Mouse (Mus musculus) megakaryocyte progenitor cell, adult 5-6 weeks (primary cell): ENCODE data around the gene Cbfa2t3. TPM values are rescaled to one million over a fixed set of nuclear protein-coding genes. Genes with fewer than 3 reads are reported as not detected.

Experiments used
- ATAC-seq: replicated peaks from 2 replicates; pipeline ENCODE4 v1.8.0; 2016; ENCODE audit warnings: mild to moderate bottlenecking, moderate TSS enrichment, inconsistent platforms; ENCODE audit not compliant: poor library complexity
- total RNA-seq, 2 experiments: library from RNA; stranded (forward) in 1 of 2; stranded (reverse) in 1 of 2; fragments of 157-497, 149-512 nt in 1 of 2; fragments of 200-1000 nt in 1 of 2; gene quantifications; 2 replicates each; pipeline versions ENCODE4 v1.2.3 to v1.2.4; 2015 to 2017

Gene Cbfa2t3
- total RNA-seq, 2 experiments from 2014 or later, result 11.8 to 20.7 TPM

- ATAC-seq, result peak; percentile 17
These were observed 122.9 kb downstream of the Cbfa2t3 start for GRCm38 (mm10) chr8:122575735-122576647.

GRCm38 (mm10) chr8:122575286-122575685 is 123.6 kb downstream of the Cbfa2t3 start:
- ATAC-seq, result no peak

Other genes starting within 250 kb of the Cbfa2t3 start
- gene Snai3, start 238.4 kb downstream of the Cbfa2t3 start, total RNA-seq (2015), result 0.30 TPM in 1 of 2 replicates, not detected in the other
- not detected in 2 replicates for gene Snai3, start 238.4 kb downstream of the Cbfa2t3 start, total RNA-seq (2017)
- 26.6 and 33.3 TPM in 2 replicates for gene Rnf166, start 223.0 kb downstream of the Cbfa2t3 start, total RNA-seq (2015)
- 32.8 and 33.2 TPM in 2 replicates for gene Rnf166, start 223.0 kb downstream of the Cbfa2t3 start, total RNA-seq (2017)
- gene Ctu2, start 223.0 kb downstream of the Cbfa2t3 start, total RNA-seq (2015), result 17.3 and 26.8 TPM in 2 replicates
- gene Ctu2, start 223.0 kb downstream of the Cbfa2t3 start, total RNA-seq (2017), result 11.2 and 14.9 TPM in 2 replicates
- 25.8 and 38.5 TPM in 2 replicates for gene Piezo1, start 147.8 kb downstream of the Cbfa2t3 start, total RNA-seq (2015)
- gene Piezo1, start 147.8 kb downstream of the Cbfa2t3 start, total RNA-seq (2017), result 15.5 and 22.3 TPM in 2 replicates
- 52.4 and 62.0 TPM in 2 replicates for gene Cdt1, start 131.1 kb downstream of the Cbfa2t3 start, total RNA-seq (2015)
- gene Cdt1, start 131.1 kb downstream of the Cbfa2t3 start, total RNA-seq (2017), result 40.8 and 49.6 TPM in 2 replicates
- gene Aprt, start 122.2 kb downstream of the Cbfa2t3 start, total RNA-seq (2015), result 258 and 268 TPM in 2 replicates
- gene Aprt, start 122.2 kb downstream of the Cbfa2t3 start, total RNA-seq (2017), result 117 and 152 TPM in 2 replicates
- 30.3 and 31.8 TPM in 2 replicates for gene Galns, start 87.6 kb downstream of the Cbfa2t3 start, total RNA-seq (2015)
- 32.2 and 33.1 TPM in 2 replicates for gene Galns, start 87.6 kb downstream of the Cbfa2t3 start, total RNA-seq (2017)
- gene Trappc2l, start 87.5 kb downstream of the Cbfa2t3 start, total RNA-seq (2015), result 41.5 and 52.4 TPM in 2 replicates
- 18.0 and 27.9 TPM in 2 replicates for gene Trappc2l, start 87.5 kb downstream of the Cbfa2t3 start, total RNA-seq (2017)
- 0.12 TPM in 1 of 2 replicates, not detected in the other for gene Pabpn1l, start 76.4 kb downstream of the Cbfa2t3 start, total RNA-seq (2015)
- gene Pabpn1l, start 76.4 kb downstream of the Cbfa2t3 start, total RNA-seq (2017), result not detected in 2 replicates
- gene Acsf3, start 76.4 kb upstream of the Cbfa2t3 start, total RNA-seq (2015), result 4.5 and 5.5 TPM in 2 replicates
- 5.7 and 6.6 TPM in 2 replicates for gene Acsf3, start 76.4 kb upstream of the Cbfa2t3 start, total RNA-seq (2017)
- gene Cdh15, start 148.9 kb upstream of the Cbfa2t3 start, total RNA-seq (2015), result not detected in 2 replicates
- not detected in 2 replicates for gene Cdh15, start 148.9 kb upstream of the Cbfa2t3 start, total RNA-seq (2017)